Mouse (Mus musculus) liver, embryonic 13.5 days (tissue): ENCODE measurements around the gene Syf2. TPM values are rescaled to one million over a fixed set of nuclear protein-coding genes. Genes with fewer than 3 reads are reported as not detected.

ENCODE experiments used
- ATAC-seq: fragments of 200-750 bp; cut with Nextera tagmentation; 2 replicates; pipeline ENCODE4 v1.8.0; 2017; ENCODE audit warnings: low read depth, mild to moderate bottlenecking, moderate number of reproducible peaks, moderate library complexity
- DNase-seq: peaks from one replicate; pipeline ENCODE4 v3.0.0; 2022
- H3K27ac ChIP-seq: fragments of 300-500 bp; sonication (generic); 2 replicates; pipeline ENCODE4 v1.5.1; 2015; ENCODE audit warnings: moderate library complexity, mild to moderate bottlenecking, inconsistent platforms
- H3K27me3 ChIP-seq: fragments of 300-500 bp; sonication (generic); 2 replicates; pipeline ENCODE4 v1.6.1; 2015; ENCODE audit warnings: mild to moderate bottlenecking, inconsistent platforms
- H3K36me3 ChIP-seq: fragments of 300-500 bp; sonication (generic); 2 replicates; pipeline ENCODE4 v1.6.1; 2015; ENCODE audit warnings: mild to moderate bottlenecking, inconsistent platforms
- H3K4me1 ChIP-seq: fragments of 300-500 bp; sonication (generic); replicated peaks from 2 replicates; pipeline ENCODE4 v1.6.1; 2015; ENCODE audit warnings: inconsistent platforms
- H3K4me2 ChIP-seq: fragments of 300-500 bp; sonication (generic); 2 replicates; pipeline ENCODE4 v1.6.1; 2015; ENCODE audit warnings: inconsistent platforms, mild to moderate bottlenecking, moderate library complexity
- H3K4me3 ChIP-seq: fragments of 300-500 bp; sonication (generic); replicated peaks from 2 replicates; pipeline ENCODE4 v1.5.1; 2015; ENCODE audit warnings: mild to moderate bottlenecking, inconsistent platforms
- H3K9ac ChIP-seq: fragments of 300-500 bp; sonication (generic); 2 replicates; pipeline ENCODE4 v1.6.1; 2015; ENCODE audit warnings: mild to moderate bottlenecking, inconsistent platforms
- H3K9me3 ChIP-seq: fragments of 300-500 bp; sonication (generic); replicated peaks from 2 replicates; pipeline ENCODE4 v1.6.1; 2016; ENCODE audit warnings: inconsistent platforms
- WGBS: fragments of 180-500 bp; shearing (Covaris S2); methylation state at CpG from one replicate; pipeline ENCODE4 v1.1.7; 2015; ENCODE audit not compliant: insufficient replicate concordance; 5-methylcytosine and 5-hydroxymethylcytosine counted together
- polyA plus RNA-seq: library from polyadenylated mRNA; unstranded; fragments of >200 nt; fragmentation: Nextera tagmentation; extraction: Ambion mirVana; gene quantifications from 2 replicates; pipeline ENCODE4 v1.2.1, GENCODE M21; 2015

The Syf2 gene
- polyA plus RNA-seq, 1 experiment from 2014 or later: 61.7 TPM

GRCm38 (mm10) chr4:134950518-134951091 lies 19.9 kb downstream of the Syf2 start:
- Histone ChIP-seq H3K4me2 (no peak overlapping the region), H3K27ac (peak overlapping the region; percentile 26; the same call in 1 of the 2 replicates), H3K9me3 (no peaks in the 10 kb centered on the region), H3K4me3 (no peak overlapping the region), H3K4me1 (peaks cover 11% of the 10 kb centered on the region), H3K9ac (no peak overlapping the region), H3K27me3 (peaks cover 22% of the 10 kb centered on the region), H3K36me3 (no peaks in the 10 kb centered on the region)
- WGBS: 47% methylated on average over 11 of the region's 11 CpGs
- no peak for DNase-seq
- ATAC-seq: no peak

GRCm38 (mm10) chr4:134954461-134954860 lies 23.8 kb downstream of the Syf2 start:
- 39% methylated on average over 15 of the region's 15 CpGs for WGBS
- Histone ChIP-seq H3K9me3 (no peaks in the 10 kb centered on the region), H3K4me3 (no peak overlapping the region), H3K9ac (no peak overlapping the region), H3K27me3 (peaks cover 45% of the 10 kb centered on the region), H3K4me1 (peaks cover 12% of the 10 kb centered on the region), H3K4me2 (no peak overlapping the region), H3K36me3 (no peaks in the 10 kb centered on the region), H3K27ac (no peak overlapping the region)
- no peak for ATAC-seq
- no peak for DNase-seq

- DNase-seq: no peak
- Histone ChIP-seq H3K9me3 (no peaks in the 10 kb centered on the region), H3K36me3 (no peaks in the 10 kb centered on the region), H3K4me1 (peaks cover 12% of the 10 kb centered on the region), H3K27me3 (peaks cover 49% of the 10 kb centered on the region), H3K27ac (no peak overlapping the region), H3K9ac (no peak overlapping the region), H3K4me2 (no peak overlapping the region), H3K4me3 (no peak overlapping the region)
- 83% methylated on average over 2 of the region's 2 CpGs for WGBS
- no peak for ATAC-seq
Observed at GRCm38 (mm10) chr4:134955196-134955595, 24.5 kb downstream of the Syf2 start.

DNA sequence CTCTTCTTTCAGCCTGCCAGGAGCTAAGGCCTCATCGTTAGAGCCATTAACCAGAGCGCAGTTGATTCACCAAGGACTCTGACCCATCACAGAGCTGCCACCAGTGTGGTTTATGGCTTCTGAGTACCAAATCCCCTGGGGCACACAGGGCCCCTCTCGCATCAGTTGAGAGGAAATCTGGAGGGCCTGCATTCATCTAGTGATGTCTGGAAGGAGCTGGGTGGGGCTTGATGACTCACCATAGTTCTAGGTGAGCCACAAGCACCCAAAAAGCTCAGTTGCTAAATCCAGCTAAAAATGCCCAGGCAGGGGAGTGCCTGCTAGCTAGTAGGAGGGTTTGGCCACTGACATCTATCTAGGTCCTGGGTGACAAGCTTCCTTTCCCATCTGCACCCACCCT lies 25.1 kb downstream of the Syf2 start:
- H3K27ac ChIP-seq: no peak overlapping the region
- WGBS: 47% methylated on average over 3 of the region's 3 CpGs
- H3K36me3 ChIP-seq: no peaks in the 10 kb centered on the region
- H3K9me3 ChIP-seq: no peaks in the 10 kb centered on the region
- DNase-seq (no peak), ATAC-seq (peak; percentile 52; the same call in 1 of the 2 replicates)
- no peak overlapping the region for H3K4me3 ChIP-seq
- no peak overlapping the region for H3K9ac ChIP-seq
- H3K27me3 ChIP-seq: peaks cover 52% of the 10 kb centered on the region
- H3K4me2 ChIP-seq: no peak overlapping the region
- peaks cover 9% of the 10 kb centered on the region for H3K4me1 ChIP-seq

GRCm38 (mm10) chr4:134956328-134956727 lies 25.6 kb downstream of the Syf2 start:
- H3K36me3 ChIP-seq: no peaks in the 10 kb centered on the region
- ATAC-seq (peak; percentile 76), DNase-seq (peak; percentile 60)
- no peak overlapping the region for H3K9ac ChIP-seq
- 8% methylated on average over 3 of the region's 3 CpGs for WGBS
- no peak overlapping the region for H3K27ac ChIP-seq
- H3K4me3 ChIP-seq: no peak overlapping the region
- H3K4me2 ChIP-seq: no peak overlapping the region
- peaks cover 57% of the 10 kb centered on the region for H3K27me3 ChIP-seq
- peaks cover 9% of the 10 kb centered on the region for H3K4me1 ChIP-seq
- no peaks in the 10 kb centered on the region for H3K9me3 ChIP-seq

DNA sequence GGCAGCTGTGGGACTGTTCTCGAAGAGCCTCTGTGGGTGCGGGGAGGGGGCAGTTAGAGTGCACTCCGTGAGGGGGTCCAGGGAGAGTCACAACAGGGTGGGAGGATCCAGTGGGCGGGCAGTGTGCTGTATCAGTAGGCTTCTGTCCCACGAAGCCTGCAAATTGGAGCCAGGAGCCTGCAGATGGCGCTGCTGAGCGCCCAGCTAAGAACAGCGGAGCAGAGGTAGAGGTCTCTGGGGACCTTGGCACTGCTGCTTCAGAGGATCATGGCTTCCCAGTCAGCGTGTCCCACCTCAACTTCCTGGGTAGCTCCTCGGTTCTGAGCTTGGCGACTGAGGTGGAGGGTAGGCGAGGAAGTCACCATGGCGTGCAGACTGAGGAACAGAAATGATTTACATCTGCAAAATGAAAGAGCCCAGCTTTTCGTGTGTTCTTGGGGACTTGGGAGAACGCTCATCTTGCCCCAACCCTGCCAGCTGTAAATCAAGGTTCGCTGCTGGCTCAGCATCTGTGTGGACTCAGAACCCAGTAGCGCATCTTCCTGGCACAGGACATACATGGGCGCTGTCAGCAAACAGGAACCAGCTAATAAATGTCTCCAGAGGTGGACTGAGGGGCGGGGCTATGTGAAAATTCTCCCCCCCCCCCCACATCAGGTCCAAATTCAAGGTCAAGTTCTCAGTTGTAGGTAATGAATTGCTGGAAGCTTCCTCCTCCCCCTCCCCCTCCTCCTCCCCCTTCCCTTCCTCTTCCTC lies 32.5 kb downstream of the Syf2 start:
- H3K9me3 ChIP-seq: no peaks in the 10 kb centered on the region
- DNase-seq (peak; percentile 72), ATAC-seq (peak; percentile 85)
- no peaks in the 10 kb centered on the region for H3K36me3 ChIP-seq
- WGBS: 19% methylated on average over 19 of the region's 19 CpGs
- peak overlapping the region; percentile 23; the same call in 1 of the 2 replicates for H3K27ac ChIP-seq
- H3K9ac ChIP-seq: peak overlapping the region; percentile 65
- H3K4me2 ChIP-seq: peak overlapping the region; percentile 69
- H3K27me3 ChIP-seq: peaks cover 33% of the 10 kb centered on the region
- peak overlapping the region; percentile 49 for H3K4me3 ChIP-seq
- peaks cover 24% of the 10 kb centered on the region for H3K4me1 ChIP-seq

DNA sequence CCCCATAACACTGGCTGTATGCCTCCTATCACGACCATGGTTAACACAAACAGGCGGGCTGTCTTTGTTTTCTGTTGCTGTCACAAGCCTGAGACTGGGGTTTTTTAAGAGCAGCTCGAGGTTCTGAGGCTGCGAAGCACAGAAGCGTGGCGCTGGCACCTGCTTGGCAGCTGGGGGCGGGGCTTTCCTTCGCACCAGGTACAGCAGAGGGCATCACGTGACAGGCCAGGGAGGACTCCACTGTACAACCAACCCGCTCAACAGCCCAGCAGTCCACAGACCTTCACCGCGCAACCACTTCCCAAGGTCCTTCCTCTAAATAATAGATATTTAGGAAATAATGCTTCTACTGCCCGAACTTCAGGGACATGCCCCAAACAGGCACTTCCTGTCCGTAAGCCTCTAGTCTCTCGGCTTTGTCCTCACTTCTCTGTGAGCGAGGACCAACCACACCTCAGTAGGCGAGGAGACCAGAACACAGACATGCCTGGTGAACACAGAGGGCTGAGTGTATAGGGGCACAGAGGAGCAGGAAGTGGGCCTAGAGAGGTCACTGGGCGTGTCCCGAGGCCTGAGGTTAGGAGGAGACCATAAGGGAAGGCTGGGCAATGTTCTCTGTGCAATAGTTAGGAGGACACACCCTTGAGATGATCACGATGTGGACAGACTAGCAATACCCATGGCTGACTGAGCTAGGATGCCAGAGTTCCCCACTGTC lies 37.3 kb downstream of the Syf2 start:
- Histone ChIP-seq H3K4me1 (peaks cover 48% of the 10 kb centered on the region), H3K27ac (no peak overlapping the region; the same call in 1 of the 2 replicates), H3K4me3 (no peak overlapping the region), H3K9ac (peak overlapping the region; percentile 7; the same call in 1 of the 2 replicates), H3K4me2 (peak overlapping the region; percentile 13; the same call in 1 of the 2 replicates), H3K9me3 (no peaks in the 10 kb centered on the region), H3K27me3 (peaks cover 11% of the 10 kb centered on the region), H3K36me3 (no peaks in the 10 kb centered on the region)
- WGBS: 58% methylated on average over 20 of the region's 20 CpGs
- ATAC-seq (peak; percentile 65), DNase-seq (no peak)

DNA sequence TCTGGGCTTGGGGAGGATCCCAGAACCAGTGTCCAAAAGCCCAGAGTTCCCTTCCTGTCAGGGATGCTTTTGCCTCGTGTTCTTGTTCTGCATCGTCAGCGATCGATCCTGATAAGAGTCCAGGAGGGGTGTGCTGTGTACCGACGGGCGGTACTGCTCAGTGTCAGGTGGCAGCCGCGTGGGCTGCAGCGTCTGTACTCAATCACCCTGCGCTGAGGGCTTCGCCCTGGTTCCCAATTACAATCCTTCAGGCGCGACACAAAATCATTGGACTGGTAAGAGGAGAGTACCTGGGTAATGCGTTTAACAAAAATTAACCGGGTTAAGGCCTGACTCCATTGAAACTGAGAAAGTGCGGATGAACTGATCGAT lies 37.9 kb downstream of the Syf2 start:
- WGBS: 67% methylated on average over 18 of the region's 18 CpGs
- ATAC-seq (peak; percentile 59), DNase-seq (no peak)
- Histone ChIP-seq H3K27ac (no peak overlapping the region), H3K36me3 (no peaks in the 10 kb centered on the region), H3K9me3 (no peaks in the 10 kb centered on the region), H3K4me2 (peak overlapping the region; percentile 13; the same call in 1 of the 2 replicates), H3K27me3 (peaks cover 11% of the 10 kb centered on the region), H3K4me3 (no peak overlapping the region), H3K4me1 (peaks cover 43% of the 10 kb centered on the region), H3K9ac (peak overlapping the region; percentile 7; the same call in 1 of the 2 replicates)

DNA sequence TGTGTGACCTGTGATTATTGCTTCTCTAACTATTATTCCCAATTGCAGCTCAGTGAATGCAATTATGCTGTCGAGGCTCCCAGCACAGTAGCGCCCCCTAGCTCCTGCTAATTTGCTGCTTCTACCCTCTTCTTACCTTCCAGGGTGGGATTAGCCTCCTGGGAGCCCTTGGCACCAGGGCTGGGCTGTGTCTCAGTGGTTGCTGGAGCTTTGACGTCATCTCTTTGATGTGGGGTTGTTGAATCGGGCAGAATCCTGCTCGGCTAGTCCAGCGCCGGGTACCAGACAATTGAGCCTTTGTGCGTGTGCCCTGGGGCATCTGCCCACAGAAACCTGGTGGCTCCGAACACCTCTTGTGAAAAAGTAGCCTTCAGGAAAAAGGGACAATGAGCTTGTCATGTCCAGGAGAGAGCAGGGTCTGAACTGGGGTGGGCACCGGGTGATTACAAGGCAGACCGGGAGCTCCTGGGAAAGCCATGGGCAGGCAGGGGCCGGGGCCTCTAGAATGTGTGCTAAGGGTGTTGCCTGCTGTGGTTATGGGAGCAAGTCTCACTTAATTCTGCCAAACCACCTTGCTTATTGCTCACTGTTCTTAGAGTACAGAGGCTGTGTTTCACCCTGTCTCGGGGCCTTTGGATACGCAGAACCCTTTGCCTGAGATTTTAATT lies 44.7 kb downstream of the Syf2 start:
- 61% methylated on average over 14 of the region's 14 CpGs for WGBS
- Histone ChIP-seq H3K36me3 (no peaks in the 10 kb centered on the region), H3K27ac (0 out of 2 replicates have a peak overlapping the region, but pooled peaks have one; percentile 7), H3K4me1 (peaks cover 19% of the 10 kb centered on the region), H3K9ac (no peak overlapping the region), H3K4me3 (no peak overlapping the region), H3K27me3 (peaks cover 7% of the 10 kb centered on the region), H3K4me2 (no peak overlapping the region), H3K9me3 (no peaks in the 10 kb centered on the region)
- DNase-seq (no peak), ATAC-seq (no peak)

DNA sequence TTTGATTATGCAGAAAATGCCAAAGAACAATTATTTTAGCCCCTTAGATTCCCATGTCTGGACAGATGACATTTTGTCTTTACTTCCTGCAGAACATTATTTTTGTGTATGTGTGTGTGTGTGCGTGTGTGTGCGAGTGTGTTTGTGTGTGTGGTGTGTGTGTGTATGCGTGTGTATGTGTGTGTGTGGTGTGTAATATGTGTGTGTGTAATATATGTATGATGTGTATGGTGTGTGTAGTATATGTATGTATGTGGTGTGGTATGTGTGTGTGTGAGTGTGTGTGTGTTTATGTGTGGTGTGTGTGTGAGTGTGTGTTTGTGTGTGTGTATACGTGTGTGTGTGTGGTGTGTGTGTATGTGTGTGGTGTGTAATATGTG lies 45.2 kb downstream of the Syf2 start:
- no peaks in the 10 kb centered on the region for H3K36me3 ChIP-seq

GRCm38 (mm10) chr4:134978930-134979329 lies 48.2 kb downstream of the Syf2 start:
- WGBS: 71% methylated on average over 8 of the region's 8 CpGs
- DNase-seq (no peak), ATAC-seq (no peak)
- no peaks in the 10 kb centered on the region for H3K36me3 ChIP-seq
- peak overlapping the region; percentile 98 for H3K27ac ChIP-seq
- H3K4me3 ChIP-seq: no peak overlapping the region
- H3K9ac ChIP-seq: no peak overlapping the region
- H3K27me3 ChIP-seq: no peaks in the 10 kb centered on the region
- H3K4me2 ChIP-seq: no peak overlapping the region
- H3K9me3 ChIP-seq: 0 out of 2 replicates have a peak, but pooled peaks cover 5% of the 10 kb centered on the region
- H3K4me1 ChIP-seq: peaks cover 44% of the 10 kb centered on the region

More for the DNA sequence above, 45.2 kb downstream of the Syf2 start:
- peaks cover 7% of the 10 kb centered on the region for H3K27me3 ChIP-seq
- H3K9me3 ChIP-seq: no peaks in the 10 kb centered on the region
- H3K4me2 ChIP-seq: no peak overlapping the region
- peaks cover 24% of the 10 kb centered on the region for H3K4me1 ChIP-seq
- ATAC-seq (no peak), DNase-seq (no peak)
- no peak overlapping the region for H3K9ac ChIP-seq
- no peak overlapping the region for H3K27ac ChIP-seq
- WGBS: 88% methylated on average over 4 of the region's 4 CpGs
- no peak overlapping the region for H3K4me3 ChIP-seq
